Mouse (Mus musculus) frontal cortex, postnatal 14 days (tissue): Measurements from ENCODE around the gene Micu1.
"Not testable (repeated sequence)": the region's sequence is repeated elsewhere in the genome, so short reads cannot be mapped to it uniquely, and the experiment has no call there.

Experiments used
- DNase-seq, 2 experiments: peaks; one replicate each; pipeline ENCODE4 v3.0.0; 2022; ENCODE audit warnings: low spot score in 2 of 2

The Micu1 gene

GRCm38 (mm10) chr10:59702207-59703032 is at the start of gene Micu1:
Gene Micu1, plus strand, starts transcription at chr10:59702477.
- DNase-seq, result peak; percentile 94 to 95

- no peak for DNase-seq
These were observed 45.5 kb upstream of the Micu1 start for GRCm38 (mm10) chr10:59656799-59657198.

- no peak for DNase-seq
These were observed 37.5 kb upstream of the Micu1 start for GRCm38 (mm10) chr10:59664765-59665164.

GRCm38 (mm10) chr10:59665503-59666291 is 36.6 kb upstream of the Micu1 start:
- peak in 1 of 2 experiments; percentile 6 for DNase-seq

GRCm38 (mm10) chr10:59667377-59667776 is 34.9 kb upstream of the Micu1 start:
- no peak for DNase-seq

GRCm38 (mm10) chr10:59668491-59668890 is 33.8 kb upstream of the Micu1 start:
- no peak for DNase-seq

- DNase-seq, result no peak
These were observed 24.4 kb upstream of the Micu1 start for GRCm38 (mm10) chr10:59677836-59678235.

GRCm38 (mm10) chr10:59679189-59679588 is 23.1 kb upstream of the Micu1 start:
- DNase-seq, result no peak

- not testable (repeated sequence) for DNase-seq
These were observed 16.7 kb upstream of the Micu1 start for GRCm38 (mm10) chr10:59685586-59685985.

- no peak for DNase-seq
These were observed 15.2 kb upstream of the Micu1 start for GRCm38 (mm10) chr10:59687126-59687525.

GRCm38 (mm10) chr10:59689836-59690235 is 12.4 kb upstream of the Micu1 start:
- no peak for DNase-seq

- no peak for DNase-seq
These were observed 9.8 kb upstream of the Micu1 start for GRCm38 (mm10) chr10:59692441-59692840.

GRCm38 (mm10) chr10:59694104-59694503 is 8.2 kb upstream of the Micu1 start:
- no peak for DNase-seq

- no peak for DNase-seq
These were observed 2.8 kb upstream of the Micu1 start for GRCm38 (mm10) chr10:59699516-59699915.

- no peak for DNase-seq
These were observed 472 bp upstream of the Micu1 start for GRCm38 (mm10) chr10:59701805-59702204.

GRCm38 (mm10) chr10:59703060-59703760 is 933 bp downstream of the Micu1 start:
- DNase-seq, result no peak

GRCm38 (mm10) chr10:59706991-59707546 is 4.8 kb downstream of the Micu1 start:
- no peak for DNase-seq

GRCm38 (mm10) chr10:59707595-59707994 is 5.3 kb downstream of the Micu1 start:
- DNase-seq, result no peak

- no peak for DNase-seq
These were observed 7.0 kb downstream of the Micu1 start for GRCm38 (mm10) chr10:59709281-59709680.

GRCm38 (mm10) chr10:59710246-59710645 is 8.0 kb downstream of the Micu1 start:
- DNase-seq, result no peak

GRCm38 (mm10) chr10:59712062-59712461 is 9.8 kb downstream of the Micu1 start:
- DNase-seq, result no peak

GRCm38 (mm10) chr10:59720017-59720416 is 17.7 kb downstream of the Micu1 start:
- DNase-seq, result no peak
